11 mouse cellular contexts compared by ENCODE assay signal in genomic region chr16:74857752-74858151, GRCm38 (mm10).
A peak's percentile ranks its signal among the peaks of the same experiment; 100 is the strongest.
DNase-seq lines count a peak whose midpoint lies in the region; TF ChIP-seq lines count a peak whose summit lies in the region.
"Had no signal": no experiment of that assay in that cellular context is flagged by ENCODE, and none has a peak within 500 bp of the region (broad histone marks: within the 10 kb centered on the region; RNA-seq: fewer than 3 reads in every experiment).

No protein-coding gene starts in this region.

- no peak overlapping the region for H3K4me3 ChIP-seq in layer of hippocampus, adult 2 months
- no peak overlapping the region for H3K4me3 ChIP-seq in CH12.LX (replicated peaks in 1 of 3; ENCODE audit: low read depth in 2 of 3, low read length in 2 of 3, poor library complexity in 1 of 3)
- no peak overlapping the region for H3K4me3 ChIP-seq in ES-E14 (ENCODE audit: insufficient read depth in 1 of 2, low read depth in 1 of 2, low read length in 2 of 2, poor library complexity in 1 of 2, severe bottlenecking in 1 of 2)
- H3K4me3 ChIP-seq: heart, embryonic 13.5 days had no signal

- H3K79me2 ChIP-seq in CH12.LX (replicated peaks; ENCODE audit: control insufficient read depth, extremely low read depth, insufficient read depth, poor library complexity, severe bottlenecking): no peaks in the 10 kb centered on the region

- TF ChIP-seq RAD21 in CH12.LX (IDR thresholded peaks at IDR 0.05; ENCODE audit: low read depth, low read length): peak; percentile 4

- peak; percentile 96 for TF ChIP-seq CTCF in layer of hippocampus, adult 2 months (conservative IDR thresholded peaks at IDR 0.05)
- TF ChIP-seq CTCF in CH12.LX (conservative IDR thresholded peaks at IDR 0.05 in 1 of 2, IDR thresholded peaks at IDR 0.05 in 1 of 2; ENCODE audit: low read depth in 2 of 2, low read length in 2 of 2): peak in 1 of 2 experiments; percentile 20; a peak in 2 of 4 replicates

- H3K36me3 ChIP-seq in CH12.LX (replicated peaks in 1 of 2; ENCODE audit: control insufficient read depth in 1 of 2, insufficient read depth in 1 of 2, low read length in 1 of 2) (no peaks in the 10 kb centered on the region), ES-E14 (ENCODE audit: control insufficient read depth, insufficient read depth, low read length, poor library complexity, severe bottlenecking) (no peaks in the 10 kb centered on the region)
- H3K36me3 ChIP-seq: heart, embryonic 13.5 days had no signal

- TF ChIP-seq POLR2A in CH12.LX (IDR thresholded peaks at IDR 0.05; ENCODE audit: low read depth, low read length): no peak

- DNase-seq in layer of hippocampus, adult 2 months (ENCODE audit: low spot score in 2 of 2): peak in 1 of 2 experiments; percentile 21
- DNase-seq in layer of hippocampus, adult 18-20 months (ENCODE audit: low spot score in 2 of 2): no peak
- DNase-seq in CH12.LX (ENCODE audit: extremely low read depth): no peak
- no peak for DNase-seq in ES-E14 (ENCODE audit: low read depth, low spot score)
- peak; percentile 13 for DNase-seq in embryo, embryonic 11.5 days (ENCODE audit: low read depth, low spot score)
- no peak for DNase-seq in urinary bladder, postnatal 10 days (ENCODE audit: low spot score)
- DNase-seq in layer of hippocampus, postnatal 36 days: no peak
- no peak for DNase-seq in testis, postnatal 10 days (ENCODE audit: low spot score)
- DNase-seq: cerebellum, adult 2 months; kidney, adult 9 months had no signal

- no peak overlapping the region for H3K4me2 ChIP-seq in CH12.LX (ENCODE audit: insufficient read depth, low read depth, poor library complexity, severe bottlenecking)
- H3K4me2 ChIP-seq: heart, embryonic 13.5 days had no signal

- dilution Hi-C loops in CH12.LX (cut with MboI; ENCODE audit: extremely low pct_ligation_motif_present, extremely low pct_unique_long_range_greater_than_20kb, low sequenced_read_pairs): no loop called here

- in situ Hi-C loops in CH12.LX (cut with MboI; ENCODE audit: low pct_ligation_motif_present, low pct_unique_long_range_greater_than_20kb, low sequenced_read_pairs): no loop called here
- in situ Hi-C loops in ES-E14 (cut with MboI; ENCODE audit: low sequenced_read_pairs in 2 of 2, unreplicated experiment in 2 of 2): no loop called here

- no peak overlapping the region for H3K27ac ChIP-seq in layer of hippocampus, adult 2 months
- no peak overlapping the region for H3K27ac ChIP-seq in CH12.LX (ENCODE audit: insufficient read depth, low read depth)
- no peak overlapping the region for H3K27ac ChIP-seq in ES-E14 (ENCODE audit: insufficient read depth, low read depth, low read length, poor library complexity, severe bottlenecking)
- H3K27ac ChIP-seq: heart, embryonic 13.5 days had no signal

- H3K9ac ChIP-seq in CH12.LX (ENCODE audit: insufficient read depth, low read depth): no peak overlapping the region
- no peak overlapping the region for H3K9ac ChIP-seq in ES-E14 (ENCODE audit: insufficient read depth, low read depth, low read length, poor library complexity, severe bottlenecking)
- H3K9ac ChIP-seq: heart, embryonic 13.5 days had no signal

- H3K4me1 ChIP-seq in CH12.LX (ENCODE audit: control insufficient read depth in 1 of 2, insufficient read depth in 2 of 2) (no peaks in the 10 kb centered on the region), ES-E14 (ENCODE audit: control insufficient read depth in 2 of 2, insufficient read depth in 2 of 2, low read length in 2 of 2, poor library complexity in 1 of 2) (no peaks in the 10 kb centered on the region)
- H3K4me1 ChIP-seq: heart, embryonic 13.5 days had no signal

- H3K9me3 ChIP-seq in CH12.LX (replicated peaks; ENCODE audit: low read length): peaks cover 36% of the 10 kb centered on the region
- H3K9me3 ChIP-seq in ES-E14 (ENCODE audit: control insufficient read depth, insufficient read depth, low read depth, low read length): no peaks in the 10 kb centered on the region
- H3K9me3 ChIP-seq: heart, embryonic 13.5 days had no signal

- no peaks in the 10 kb centered on the region for H3K27me3 ChIP-seq in CH12.LX (replicated peaks)
- H3K27me3 ChIP-seq: heart, embryonic 13.5 days had no signal

- no peak for TF ChIP-seq EP300 in CH12.LX (IDR thresholded peaks at IDR 0.05; ENCODE audit: low read length)

TF ChIP-seq in CH12.LX, 34 proteins besides CTCF, POLR2A, EP300 and RAD21:
- no peak for TF ChIP-seq TCF12 (IDR thresholded peaks at IDR 0.05; ENCODE audit: low read depth, low read length)
- TF ChIP-seq HCFC1 (IDR thresholded peaks at IDR 0.05; ENCODE audit: low read depth, low read length): no peak
- no peak for TF ChIP-seq JUN (IDR thresholded peaks at IDR 0.05; ENCODE audit: insufficient read depth, low read depth, low read length)
- no peak for TF ChIP-seq NRF1 (IDR thresholded peaks at IDR 0.05; ENCODE audit: low read depth, low read length)
TF ChIP-seq in CH12.LX: peak in this region for 0.

TF ChIP-seq in ES-E14, 5 proteins besides CTCF, POLR2A, EP300 and RAD21:
- TF ChIP-seq HCFC1 (IDR thresholded peaks at IDR 0.05; ENCODE audit: borderline replicate concordance, insufficient read depth, low read length) (no peak), ZC3H11A (IDR thresholded peaks at IDR 0.05; ENCODE audit: borderline replicate concordance, low read depth, low read length) (peak; percentile 30; the same call in 1 of the 2 replicates)
